Mouse (Mus musculus): ENCODE results near the gene Hcfc1.

- TF ChIP-seq CTCF (IDR thresholded peaks at IDR 0.05; ENCODE audit: extremely low read depth, insufficient read depth, low read length) (no peak), POLR2A (IDR thresholded peaks at IDR 0.05; ENCODE audit: extremely low read depth, insufficient read depth, low read length) (no peak)
These were observed 35.6 kb downstream of the Hcfc1 start, which contains the start of gene Renbp for GRCm38 (mm10) chrX:73930402-73931062.
